Mouse (Mus musculus) E14TG2a.4 (cell line): ENCODE results near the gene Tax1bp1.

Source experiments
- CTCF ChIP-seq: conservative IDR thresholded peaks from 2 replicates; pipeline ENCODE4 v1.5.1; 2014; ENCODE audit warnings: low read length
- NANOG ChIP-seq: IDR thresholded peaks from 2 replicates; pipeline ENCODE4 v1.6.1; 2014; ENCODE audit warnings: borderline replicate concordance, low read length, mixed read lengths
- POU5F1 ChIP-seq: IDR thresholded peaks from 2 replicates; pipeline ENCODE4 v1.6.1; 2014; ENCODE audit warnings: low read length, borderline replicate concordance

DNA sequence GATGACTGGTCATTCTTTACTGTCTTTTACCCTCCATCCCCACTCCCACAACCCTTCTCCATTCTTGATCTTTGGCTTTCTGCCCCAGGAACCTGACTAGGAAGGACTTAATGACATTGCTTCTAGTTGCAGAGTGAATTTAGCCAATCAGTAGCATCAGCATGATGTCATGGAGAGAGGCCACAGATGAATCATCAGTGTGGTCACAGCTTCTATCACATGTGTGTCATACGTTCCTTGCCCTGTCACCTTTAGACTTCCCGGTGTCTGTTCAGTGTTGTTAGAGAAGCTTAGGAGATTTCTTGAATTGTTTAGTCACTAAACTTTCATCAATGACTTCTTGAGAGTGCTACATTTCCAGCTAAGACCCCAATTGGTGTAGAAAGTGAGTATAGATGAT, 10.3 kb upstream of the Tax1bp1 start:
- TF ChIP-seq CTCF = no peak
- TF ChIP-seq POU5F1 = no peak
- TF ChIP-seq NANOG = no peak
